Mouse (Mus musculus) forebrain, embryonic 14.5 days (tissue): Measurements from ENCODE around the gene Robo1. TPM values are rescaled to one million over a fixed set of nuclear protein-coding genes. Genes with fewer than 3 reads are reported as not detected.

Experiments
- ATAC-seq: fragments of 200-750 bp; cut with Nextera tagmentation; 2 replicates; pipeline ENCODE4 v1.8.0; 2017; ENCODE audit warnings: mild to moderate bottlenecking, moderate library complexity
- DNase-seq: peaks from one replicate; pipeline ENCODE4 v3.0.0-alpha.2; 2015; ENCODE audit warnings: low spot score
- H3K27ac ChIP-seq: fragments of 300-500 bp; sonication (generic); 2 replicates; pipeline ENCODE4 v1.5.1; 2014; ENCODE audit warnings: low read depth, mild to moderate bottlenecking, control low read depth, low read length, moderate library complexity
- H3K27me3 ChIP-seq: fragments of 300-500 bp; sonication (generic); replicated peaks from 2 replicates; pipeline ENCODE4 v1.6.1; 2014; ENCODE audit warnings: low read length, control low read depth, mixed read lengths; ENCODE audit not compliant: control insufficient read depth, insufficient read depth
- H3K36me3 ChIP-seq: fragments of 300-500 bp; sonication (generic); 2 replicates; pipeline ENCODE4 v1.6.1; 2014; ENCODE audit warnings: low read length, control low read depth; ENCODE audit not compliant: control insufficient read depth, insufficient read depth
- H3K4me1 ChIP-seq: fragments of 300-500 bp; sonication (generic); 2 replicates; pipeline ENCODE4 v1.6.1; 2014; ENCODE audit warnings: antibody characterized with exemption, low read length, control low read depth; ENCODE audit not compliant: control insufficient read depth, insufficient read depth
- H3K4me2 ChIP-seq: fragments of 300-500 bp; sonication (generic); 2 replicates; pipeline ENCODE4 v1.6.1; 2014; ENCODE audit warnings: mild to moderate bottlenecking, control low read depth, low read length
- H3K4me3 ChIP-seq: fragments of 300-500 bp; sonication (generic); 2 replicates; pipeline ENCODE4 v1.5.1; 2014; ENCODE audit warnings: low read depth, low read length, control low read depth
- H3K9ac ChIP-seq: fragments of 300-500 bp; sonication (generic); 2 replicates; pipeline ENCODE4 v1.6.1; 2014; ENCODE audit warnings: mild to moderate bottlenecking, low read length, control low read depth, moderate library complexity
- H3K9me3 ChIP-seq: fragments of 300-500 bp; sonication (generic); replicated peaks from 2 replicates; pipeline ENCODE4 v1.6.1; 2016; ENCODE audit warnings: low read length, control low read depth, mixed read lengths; ENCODE audit not compliant: control insufficient read depth
- whole genome bisulfite sequencing: fragments of 180-500 bp; shearing (Covaris S2); extraction: QIAGEN DNeasy Blood & Tissue Kit; methylation state at CpG from one replicate; pipeline ENCODE4 v1.1.7; 2014; 5-methylcytosine and 5-hydroxymethylcytosine counted together
- polyA plus RNA-seq: library from polyadenylated mRNA; unstranded; fragments of >200 nt; fragmentation: Nextera tagmentation; extraction: Ambion mirVana; gene quantifications from 2 replicates; pipeline ENCODE4 v1.2.1, GENCODE M21; 2014

Robo1 gene
- polyA plus RNA-seq, 1 experiment from 2014 or later, result 37.1 TPM

DNA sequence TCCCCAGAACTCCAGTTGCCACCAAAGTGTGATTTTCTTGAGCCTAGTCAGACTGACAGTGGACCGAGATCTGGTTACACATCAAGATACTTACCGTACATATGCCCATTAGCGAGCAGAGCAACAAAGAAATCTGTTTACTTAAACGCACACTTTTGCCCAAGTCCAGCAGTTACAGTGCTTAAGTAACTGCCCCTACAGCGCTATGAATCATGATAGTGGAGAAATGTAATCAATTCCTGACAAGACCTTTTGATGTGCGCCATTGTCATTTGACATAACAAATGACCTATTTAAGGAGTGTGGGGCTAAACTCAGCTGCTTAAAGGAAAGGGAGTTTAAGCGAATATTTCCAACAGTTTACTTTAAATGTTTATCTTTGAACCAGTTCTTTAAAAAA, 104.8 kb downstream of the Robo1 start:
- DNase-seq, result no peak
- Histone ChIP-seq H3K9ac (no peak overlapping the region), H3K4me2 (no peak overlapping the region), H3K9me3 (no peaks in the 10 kb centered on the region), H3K4me1 (no peaks in the 10 kb centered on the region), H3K27me3 (no peaks in the 10 kb centered on the region), H3K36me3 (no peaks in the 10 kb centered on the region), H3K27ac (no peak overlapping the region), H3K4me3 (no peak overlapping the region)
- WGBS, result 77% methylated on average over 7 of the region's 7 CpGs
- ATAC-seq, result no peak

DNA sequence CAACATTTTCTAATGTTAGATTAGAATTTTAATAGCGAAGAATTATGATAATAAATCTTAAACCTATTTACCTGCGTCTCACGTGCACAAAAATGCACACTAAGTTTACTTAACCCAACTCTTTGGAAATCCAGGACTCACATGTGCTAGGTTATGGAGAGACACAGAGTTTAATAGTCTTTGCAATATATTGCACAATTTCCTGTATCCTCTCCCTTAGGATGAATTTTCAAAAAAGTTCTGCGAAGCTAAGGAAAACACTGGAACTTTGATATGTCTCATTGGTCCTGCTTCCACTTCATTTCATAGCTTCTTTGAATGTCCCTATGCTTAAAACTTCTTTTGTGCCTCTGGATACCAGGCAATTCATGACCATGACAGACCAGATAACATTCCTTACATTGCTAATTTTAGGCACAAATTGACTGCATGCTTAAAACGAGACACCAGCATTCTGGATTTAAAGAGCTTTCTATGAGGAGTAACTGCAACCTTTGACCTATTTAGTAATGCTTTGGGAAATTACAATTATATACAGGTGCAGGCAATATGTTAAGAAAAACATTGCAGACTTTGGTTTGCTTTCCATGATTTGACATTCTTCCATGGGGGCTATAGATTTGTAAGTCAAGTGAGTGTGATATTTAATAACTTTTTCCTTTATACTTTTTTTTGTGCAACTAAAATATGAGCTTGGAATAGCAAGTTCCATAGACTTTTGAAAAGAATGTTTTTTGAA, 111.4 kb downstream of the Robo1 start:
- H3K36me3 ChIP-seq, result no peaks in the 10 kb centered on the region
- no peaks in the 10 kb centered on the region for H3K4me1 ChIP-seq
- H3K4me3 ChIP-seq, result no peak overlapping the region
- ATAC-seq, result no peak
- no peak overlapping the region for H3K9ac ChIP-seq
- no peak overlapping the region for H3K27ac ChIP-seq
- WGBS, result 75% methylated on average over 5 of the region's 5 CpGs
- no peak overlapping the region for H3K4me2 ChIP-seq
- no peak for DNase-seq
- no peaks in the 10 kb centered on the region for H3K27me3 ChIP-seq
- H3K9me3 ChIP-seq, result no peaks in the 10 kb centered on the region

GRCm38 (mm10) chr16:72422426-72422825, 114.3 kb downstream of the Robo1 start:
- no peak for DNase-seq

DNA sequence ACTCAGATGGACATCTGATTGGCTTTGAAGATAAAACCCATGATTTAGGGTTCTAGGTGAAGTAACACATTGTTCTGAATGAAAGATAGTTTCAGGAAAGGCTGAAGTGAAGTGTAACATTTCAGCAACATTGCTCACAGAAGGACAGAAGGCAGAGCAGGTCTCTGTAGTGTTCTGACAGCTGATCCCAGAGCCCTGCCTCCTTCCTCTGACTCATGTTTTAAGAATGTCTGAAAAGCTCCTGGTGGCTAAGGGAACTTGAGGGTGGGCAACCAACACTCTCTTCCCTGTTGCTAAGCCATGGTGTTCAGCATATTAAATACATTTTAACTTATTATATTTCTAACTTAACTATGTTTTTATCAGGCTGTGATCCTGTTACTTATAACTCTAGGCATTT, 126.3 kb downstream of the Robo1 start:
- ATAC-seq, result no peak
- H3K9ac ChIP-seq, result no peak overlapping the region
- no peaks in the 10 kb centered on the region for H3K27me3 ChIP-seq
- H3K4me2 ChIP-seq, result no peak overlapping the region
- no peak overlapping the region for H3K27ac ChIP-seq
- H3K4me1 ChIP-seq, result no peaks in the 10 kb centered on the region
- DNase-seq, result no peak
- H3K4me3 ChIP-seq, result no peak overlapping the region
- no peaks in the 10 kb centered on the region for H3K9me3 ChIP-seq
- H3K36me3 ChIP-seq, result no peaks in the 10 kb centered on the region

More at GRCm38 (mm10) chr16:72422426-72422825, 114.3 kb downstream of the Robo1 start:
- Histone ChIP-seq H3K36me3 (no peaks in the 10 kb centered on the region), H3K4me2 (no peak overlapping the region), H3K27me3 (no peaks in the 10 kb centered on the region), H3K9ac (no peak overlapping the region), H3K27ac (no peak overlapping the region), H3K9me3 (no peaks in the 10 kb centered on the region), H3K4me3 (no peak overlapping the region), H3K4me1 (no peaks in the 10 kb centered on the region)
- WGBS, result 62% methylated on average over 4 of the region's 4 CpGs
- ATAC-seq, result no peak

GRCm38 (mm10) chr16:72444428-72445135, 136.5 kb downstream of the Robo1 start:
- Histone ChIP-seq H3K36me3 (no peaks in the 10 kb centered on the region), H3K9ac (no peak overlapping the region), H3K9me3 (no peaks in the 10 kb centered on the region), H3K27me3 (no peaks in the 10 kb centered on the region), H3K27ac (no peak overlapping the region), H3K4me2 (peak overlapping the region; percentile 33), H3K4me1 (no peaks in the 10 kb centered on the region), H3K4me3 (no peak overlapping the region; the same call in 1 of the 2 replicates)
- 24% methylated on average over 18 of the region's 18 CpGs for WGBS
- DNase-seq (peak; percentile 65), ATAC-seq (peak; percentile 70)

DNA sequence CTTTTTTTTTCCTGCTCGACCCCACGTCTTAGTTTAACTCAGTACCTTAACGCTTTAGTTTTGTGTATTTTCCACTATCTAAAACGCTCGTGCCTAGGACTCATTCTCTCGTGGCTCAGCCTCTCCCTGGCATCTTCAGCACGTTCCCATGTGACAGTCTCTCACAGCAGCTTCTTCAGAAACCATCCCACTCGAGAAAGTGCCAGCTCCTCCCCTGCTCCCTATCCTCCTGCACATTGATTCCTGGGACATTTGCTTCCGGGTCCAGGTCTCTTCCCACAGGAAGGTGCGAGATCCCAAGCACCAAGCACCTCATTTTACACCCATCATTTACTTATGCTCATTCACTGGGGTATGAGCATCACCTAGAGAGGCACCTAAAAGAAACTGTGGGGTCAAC, 150.0 kb downstream of the Robo1 start:
- Histone ChIP-seq H3K4me2 (no peak overlapping the region), H3K4me1 (no peaks in the 10 kb centered on the region), H3K4me3 (no peak overlapping the region), H3K36me3 (no peaks in the 10 kb centered on the region), H3K27me3 (no peaks in the 10 kb centered on the region), H3K9me3 (no peaks in the 10 kb centered on the region), H3K9ac (no peak overlapping the region), H3K27ac (no peak overlapping the region)
- ATAC-seq (no peak), DNase-seq (no peak)
- 51% methylated on average over 10 of the region's 10 CpGs for WGBS

- Histone ChIP-seq H3K4me1 (no peaks in the 10 kb centered on the region), H3K27me3 (no peaks in the 10 kb centered on the region), H3K4me3 (no peak overlapping the region), H3K27ac (no peak overlapping the region), H3K36me3 (no peaks in the 10 kb centered on the region), H3K9ac (no peak overlapping the region), H3K9me3 (no peaks in the 10 kb centered on the region), H3K4me2 (no peak overlapping the region)
- ATAC-seq, result no peak
- 59% methylated on average over 10 of the region's 10 CpGs for WGBS
- no peak for DNase-seq
Measured at GRCm38 (mm10) chr16:72458576-72458975, 150.5 kb downstream of the Robo1 start.

- no peak for DNase-seq
- Histone ChIP-seq H3K4me3 (no peak overlapping the region), H3K4me2 (no peak overlapping the region), H3K4me1 (peaks cover 4% of the 10 kb centered on the region; the same call in 1 of the 2 replicates), H3K27ac (no peak overlapping the region), H3K36me3 (no peaks in the 10 kb centered on the region), H3K9me3 (no peaks in the 10 kb centered on the region), H3K27me3 (no peaks in the 10 kb centered on the region), H3K9ac (no peak overlapping the region)
- no peak for ATAC-seq
- 59% methylated on average over 3 of the region's 3 CpGs for WGBS
Measured at GRCm38 (mm10) chr16:72465696-72466095, 157.6 kb downstream of the Robo1 start.

DNA sequence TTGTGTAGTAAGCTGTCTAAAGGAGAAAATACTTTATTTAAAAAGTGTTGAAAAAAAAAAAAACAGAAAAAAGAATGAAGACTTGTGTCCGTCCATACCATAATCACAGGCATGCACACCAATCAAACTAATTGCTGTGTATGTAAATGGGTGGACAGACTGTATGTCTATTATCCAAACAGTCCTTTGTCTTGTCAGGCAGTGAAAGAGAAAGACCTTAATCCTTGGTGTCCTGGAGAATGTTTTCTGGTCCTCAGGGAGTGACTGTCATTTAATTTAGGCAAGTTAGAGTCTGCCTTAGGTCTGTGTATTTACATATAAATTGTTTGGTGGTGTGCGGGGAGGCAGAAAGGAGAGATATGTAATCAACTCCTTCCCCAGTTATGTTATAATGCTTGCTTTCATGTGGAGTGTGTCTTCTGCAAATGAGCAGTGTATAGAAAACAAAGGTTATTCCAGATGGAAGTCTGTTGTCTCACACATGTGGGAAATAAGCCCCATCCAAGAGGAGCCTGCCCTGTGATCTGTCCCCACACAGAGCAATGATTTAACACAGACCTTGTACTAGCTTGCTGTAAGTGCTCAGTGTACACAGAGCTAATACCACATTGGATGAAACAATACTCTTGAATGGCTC, 162.0 kb downstream of the Robo1 start:
- no peaks in the 10 kb centered on the region for H3K36me3 ChIP-seq
- no peaks in the 10 kb centered on the region for H3K27me3 ChIP-seq
- peaks cover 4% of the 10 kb centered on the region; the same call in 1 of the 2 replicates for H3K4me1 ChIP-seq
- no peak overlapping the region for H3K4me2 ChIP-seq
- no peaks in the 10 kb centered on the region for H3K9me3 ChIP-seq
- no peak overlapping the region for H3K9ac ChIP-seq
- 10% methylated on average over 2 of the region's 2 CpGs for WGBS
- DNase-seq, result no peak
- H3K4me3 ChIP-seq, result no peak overlapping the region
- no peak for ATAC-seq
- H3K27ac ChIP-seq, result no peak overlapping the region
